Mouse (Mus musculus): ENCODE results near the gene Ppp1r3c. TPM values are rescaled to one million over a fixed set of nuclear protein-coding genes. Genes with fewer than 3 reads are reported as not detected.
"Not testable (repeated sequence)": the region's sequence is repeated elsewhere in the genome, so short reads cannot be mapped to it uniquely, and the experiment has no call there.

Gene Ppp1r3c
- polyA plus RNA-seq, 1 experiment = 0.94 TPM

GRCm38 (mm10) chr19:36737087-36737486 is 634 bp upstream of the Ppp1r3c start:
- H3K4me3 ChIP-seq (ENCODE audit: extremely low read depth, insufficient read depth, insufficient read length) = peak overlapping the region; percentile 20; the same call in 1 of the 2 replicates
- WGBS = 43% methylated on average over 6 of the region's 6 CpGs
- H3K36me3 ChIP-seq (ENCODE audit: control insufficient read depth, insufficient read depth, low read length) = no peaks in the 10 kb centered on the region

GRCm38 (mm10) chr19:36734308-36735038 is 2.0 kb downstream of the Ppp1r3c start:
- H3K4me1 ChIP-seq (ENCODE audit: control insufficient read depth, insufficient read depth, insufficient read length) = no peaks in the 10 kb centered on the region
- H3K27me3 ChIP-seq (ENCODE audit: control insufficient read depth, insufficient read depth, low read length) = no peaks in the 10 kb centered on the region
- TF ChIP-seq POLR2A (IDR thresholded peaks at IDR 0.05; ENCODE audit: low read depth, low read length) (no peak), CTCF (IDR thresholded peaks at IDR 0.05; ENCODE audit: extremely low read depth, insufficient read depth, insufficient read length, insufficient replicate concordance) (no peak)
- 81% methylated on average over 10 of the region's 10 CpGs for WGBS
- no peak overlapping the region for H3K27ac ChIP-seq (ENCODE audit: insufficient read depth, low read length)
- no peak for DNase-seq (ENCODE audit: low read depth in 1 of 2, low spot score in 2 of 2)
- H3K4me3 ChIP-seq (ENCODE audit: extremely low read depth, insufficient read depth, insufficient read length) = no peak overlapping the region
- H3K36me3 ChIP-seq (ENCODE audit: control insufficient read depth, insufficient read depth, low read length) = no peaks in the 10 kb centered on the region

More at GRCm38 (mm10) chr19:36737087-36737486, 634 bp upstream of the Ppp1r3c start:
- Histone ChIP-seq H3K27ac (ENCODE audit: insufficient read depth, low read length) (no peak overlapping the region), H3K4me1 (ENCODE audit: control insufficient read depth, insufficient read depth, insufficient read length) (no peaks in the 10 kb centered on the region), H3K27me3 (ENCODE audit: control insufficient read depth, insufficient read depth, low read length) (no peaks in the 10 kb centered on the region)
- DNase-seq (ENCODE audit: low read depth in 1 of 2, low spot score in 2 of 2) = no peak
- TF ChIP-seq POLR2A (IDR thresholded peaks at IDR 0.05; ENCODE audit: low read depth, low read length) = no peak
- no peak for TF ChIP-seq CTCF (IDR thresholded peaks at IDR 0.05; ENCODE audit: extremely low read depth, insufficient read depth, insufficient read length, insufficient replicate concordance)

GRCm38 (mm10) chr19:36733191-36733943 is 3.1 kb downstream of the Ppp1r3c start:
- no peak overlapping the region for H3K27ac ChIP-seq (ENCODE audit: insufficient read depth, low read length)
- TF ChIP-seq POLR2A (IDR thresholded peaks at IDR 0.05; ENCODE audit: low read depth, low read length) (no peak), CTCF (IDR thresholded peaks at IDR 0.05; ENCODE audit: extremely low read depth, insufficient read depth, insufficient read length, insufficient replicate concordance) (no peak)
- WGBS = 91% methylated on average over 16 of the region's 16 CpGs
- no peaks in the 10 kb centered on the region for H3K27me3 ChIP-seq (ENCODE audit: control insufficient read depth, insufficient read depth, low read length)
- DNase-seq (ENCODE audit: low read depth in 1 of 2, low spot score in 2 of 2) = no peak
- no peaks in the 10 kb centered on the region for H3K36me3 ChIP-seq (ENCODE audit: control insufficient read depth, insufficient read depth, low read length)
- no peaks in the 10 kb centered on the region for H3K4me1 ChIP-seq (ENCODE audit: control insufficient read depth, insufficient read depth, insufficient read length)
- no peak overlapping the region for H3K4me3 ChIP-seq (ENCODE audit: extremely low read depth, insufficient read depth, insufficient read length)

GRCm38 (mm10) chr19:36731310-36731709 is 5.1 kb downstream of the Ppp1r3c start:
- no peak for TF ChIP-seq POLR2A (IDR thresholded peaks at IDR 0.05; ENCODE audit: low read depth, low read length)
- no peak for TF ChIP-seq CTCF (IDR thresholded peaks at IDR 0.05; ENCODE audit: extremely low read depth, insufficient read depth, insufficient read length, insufficient replicate concordance)
- Histone ChIP-seq H3K4me1 (ENCODE audit: control insufficient read depth, insufficient read depth, insufficient read length) (no peaks in the 10 kb centered on the region), H3K27me3 (ENCODE audit: control insufficient read depth, insufficient read depth, low read length) (no peaks in the 10 kb centered on the region), H3K27ac (ENCODE audit: insufficient read depth, low read length) (no peak overlapping the region), H3K36me3 (ENCODE audit: control insufficient read depth, insufficient read depth, low read length) (no peaks in the 10 kb centered on the region), H3K4me3 (ENCODE audit: extremely low read depth, insufficient read depth, insufficient read length) (no peak overlapping the region)
- WGBS = 90% methylated on average over 11 of the region's 11 CpGs
- DNase-seq (ENCODE audit: low read depth in 1 of 2, low spot score in 2 of 2) = no peak

- H3K27ac ChIP-seq (ENCODE audit: insufficient read depth, low read length); H3K4me1 ChIP-seq (ENCODE audit: control insufficient read depth, insufficient read depth, insufficient read length); H3K4me3 ChIP-seq (ENCODE audit: extremely low read depth, insufficient read depth, insufficient read length); H3K27me3 ChIP-seq (ENCODE audit: control insufficient read depth, insufficient read depth, low read length); H3K36me3 ChIP-seq (ENCODE audit: control insufficient read depth, insufficient read depth, low read length); DNase-seq (ENCODE audit: low read depth in 1 of 2, low spot score in 2 of 2): not testable (repeated sequence)
- 73% methylated on average over 1 of the region's 2 CpGs for WGBS
Measured at GRCm38 (mm10) chr19:36730414-36730813, 6.0 kb downstream of the Ppp1r3c start.

GRCm38 (mm10) chr19:36728741-36729460 is 7.6 kb downstream of the Ppp1r3c start:
- H3K27ac ChIP-seq (ENCODE audit: insufficient read depth, low read length) = no peak overlapping the region
- no peak overlapping the region for H3K4me3 ChIP-seq (ENCODE audit: extremely low read depth, insufficient read depth, insufficient read length)
- H3K36me3 ChIP-seq (ENCODE audit: control insufficient read depth, insufficient read depth, low read length) = no peaks in the 10 kb centered on the region
- no peak for DNase-seq (ENCODE audit: low read depth in 1 of 2, low spot score in 2 of 2)
- H3K27me3 ChIP-seq (ENCODE audit: control insufficient read depth, insufficient read depth, low read length) = no peaks in the 10 kb centered on the region
- 85% methylated on average over 12 of the region's 12 CpGs for WGBS
- no peaks in the 10 kb centered on the region for H3K4me1 ChIP-seq (ENCODE audit: control insufficient read depth, insufficient read depth, insufficient read length)
- TF ChIP-seq CTCF (IDR thresholded peaks at IDR 0.05; ENCODE audit: extremely low read depth, insufficient read depth, insufficient read length, insufficient replicate concordance) (no peak), POLR2A (IDR thresholded peaks at IDR 0.05; ENCODE audit: low read depth, low read length) (no peak)
